Mouse (Mus musculus): ENCODE results near the gene Prtn3. TPM values are rescaled to one million over a fixed set of nuclear protein-coding genes. Genes with fewer than 3 reads are reported as not detected.

Prtn3 gene
- polyA plus RNA-seq, 1 experiment = not detected

DNA sequence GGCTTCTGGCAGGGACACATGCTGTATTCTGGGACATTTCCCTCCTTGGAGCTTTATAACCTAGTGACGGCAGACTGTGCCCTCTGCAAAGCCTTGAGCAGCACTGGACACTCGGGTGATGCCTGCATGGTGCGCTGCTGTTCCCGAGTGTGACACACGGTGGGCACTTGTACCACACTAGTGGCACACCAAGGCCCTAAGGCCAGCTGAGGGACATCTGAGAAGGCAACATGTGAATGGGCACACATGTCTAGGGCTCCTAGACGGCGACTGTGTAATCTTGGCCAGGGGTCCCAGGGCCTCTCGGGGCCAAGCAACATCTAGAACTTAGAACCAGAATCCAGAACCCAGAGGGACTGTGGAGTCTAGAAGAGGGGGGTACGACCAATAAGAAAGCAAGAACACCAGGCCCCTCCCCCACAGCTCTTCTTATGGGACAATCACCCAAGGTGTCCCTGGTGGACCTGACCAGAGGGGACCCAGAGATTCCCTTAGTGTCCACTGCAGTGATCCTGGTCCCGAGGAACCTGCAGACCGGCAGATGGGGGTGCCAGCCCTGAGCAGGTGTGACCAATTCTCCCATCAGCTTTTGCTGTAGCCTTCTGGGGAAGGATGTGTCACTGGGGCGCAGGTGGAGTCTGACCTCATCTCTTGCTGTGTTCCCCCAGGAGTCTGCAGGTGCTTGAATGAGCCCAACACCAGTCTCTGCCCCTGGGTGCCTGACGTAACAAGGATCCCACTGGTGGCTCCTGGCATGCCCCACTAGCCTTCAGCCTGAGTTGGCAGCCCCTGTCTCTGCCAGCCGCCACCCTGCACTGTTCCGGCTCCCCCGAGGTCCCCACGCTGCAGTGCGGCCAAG is 55.9 kb downstream of the Prtn3 start:
- H3K4me3 ChIP-seq (ENCODE audit: insufficient read depth, low read length) = no peak overlapping the region
- H3K27ac ChIP-seq (ENCODE audit: insufficient read depth, low read length) = no peak overlapping the region
- H3K4me1 ChIP-seq (ENCODE audit: control insufficient read depth, insufficient read depth, low read length) = peaks cover 14% of the 10 kb centered on the region
- TF ChIP-seq POLR2A (IDR thresholded peaks at IDR 0.05; ENCODE audit: low read depth, low read length) = no peak
- TF ChIP-seq CTCF (IDR thresholded peaks at IDR 0.05; ENCODE audit: borderline replicate concordance, insufficient read depth, low read length) = no peak

DNA sequence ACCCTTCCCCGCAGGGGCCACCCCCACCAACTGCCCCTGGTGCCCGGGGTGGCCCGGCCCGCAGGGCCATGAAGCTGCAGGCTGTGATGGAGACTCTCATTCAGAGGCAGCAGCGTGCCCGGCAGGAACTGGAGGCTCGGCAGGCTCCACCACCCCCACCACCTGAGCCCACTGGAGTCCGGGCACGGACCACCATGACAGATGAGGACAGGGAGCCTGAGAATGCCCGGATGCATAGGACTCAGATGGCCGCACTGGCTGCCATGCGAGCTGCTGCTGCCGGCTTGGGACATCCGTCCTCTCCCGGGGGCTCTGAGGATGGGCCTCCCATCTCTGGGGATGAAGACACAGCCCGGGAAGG is 56.5 kb downstream of the Prtn3 start:
- Histone ChIP-seq H3K4me1 (ENCODE audit: control insufficient read depth, insufficient read depth, low read length) (peaks cover 14% of the 10 kb centered on the region), H3K27ac (ENCODE audit: insufficient read depth, low read length) (no peak overlapping the region), H3K4me3 (ENCODE audit: insufficient read depth, low read length) (no peak overlapping the region)
- TF ChIP-seq CTCF (IDR thresholded peaks at IDR 0.05; ENCODE audit: borderline replicate concordance, insufficient read depth, low read length) = no peak
- no peak for TF ChIP-seq POLR2A (IDR thresholded peaks at IDR 0.05; ENCODE audit: low read depth, low read length)

DNA sequence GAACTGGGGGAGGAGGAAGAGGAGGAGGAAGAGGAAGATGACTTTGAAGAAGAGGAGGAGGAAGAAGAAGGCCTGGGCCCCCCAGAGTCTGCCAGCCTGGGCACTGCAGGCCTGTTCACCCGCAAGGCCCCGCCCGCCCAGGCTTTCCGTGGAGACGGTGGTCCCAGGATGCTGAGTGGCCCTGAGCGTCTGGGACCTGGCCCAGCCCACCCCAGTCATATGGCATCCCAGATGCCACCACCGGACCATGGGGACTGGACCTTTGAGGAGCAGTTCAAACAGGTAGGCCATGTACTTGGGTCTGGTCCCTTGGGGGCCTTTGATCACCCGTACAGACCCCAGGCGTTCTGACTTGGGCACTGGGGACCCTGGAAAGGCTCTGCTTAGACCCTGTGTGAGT is 57.5 kb downstream of the Prtn3 start:
- Histone ChIP-seq H3K27ac (ENCODE audit: insufficient read depth, low read length) (no peak overlapping the region), H3K4me3 (ENCODE audit: insufficient read depth, low read length) (no peak overlapping the region)
- no peak for TF ChIP-seq CTCF (IDR thresholded peaks at IDR 0.05; ENCODE audit: borderline replicate concordance, insufficient read depth, low read length)
- no peak for TF ChIP-seq POLR2A (IDR thresholded peaks at IDR 0.05; ENCODE audit: low read depth, low read length)

DNA sequence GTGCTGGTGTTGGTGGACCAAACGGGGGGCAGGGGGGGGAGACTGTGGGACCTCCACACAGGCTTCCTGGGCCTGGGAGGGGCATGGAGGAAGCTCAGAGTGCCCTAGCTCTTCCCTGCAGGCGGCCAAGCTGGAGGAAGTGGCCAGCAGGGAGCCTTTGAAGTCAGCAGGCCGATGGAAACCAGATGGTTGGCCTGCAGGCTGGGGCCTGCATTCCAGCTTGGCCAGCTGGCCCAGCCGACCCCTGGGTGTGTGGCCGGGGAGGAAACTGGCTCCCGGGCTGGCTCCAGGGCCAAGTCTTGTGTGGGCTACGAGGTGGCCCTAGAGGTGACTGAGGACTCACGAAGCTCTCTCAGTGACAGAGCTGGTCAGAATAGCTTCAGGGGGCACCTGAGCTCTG is 58.5 kb downstream of the Prtn3 start:
- Histone ChIP-seq H3K4me1 (ENCODE audit: control insufficient read depth, insufficient read depth, low read length) (peaks cover 17% of the 10 kb centered on the region), H3K4me3 (ENCODE audit: insufficient read depth, low read length) (no peak overlapping the region), H3K27ac (ENCODE audit: insufficient read depth, low read length) (no peak overlapping the region)
- no peak for TF ChIP-seq CTCF (IDR thresholded peaks at IDR 0.05; ENCODE audit: borderline replicate concordance, insufficient read depth, low read length)
- no peak for TF ChIP-seq POLR2A (IDR thresholded peaks at IDR 0.05; ENCODE audit: low read depth, low read length)

More for the DNA sequence above, 57.5 kb downstream of the Prtn3 start:
- H3K4me1 ChIP-seq (ENCODE audit: control insufficient read depth, insufficient read depth, low read length) = peaks cover 17% of the 10 kb centered on the region

Other genes starting within 250 kb of the Prtn3 start
- 15.0 and 18.7 TPM in 2 replicates for gene Shc2, start 236.6 kb upstream of the Prtn3 start, polyA plus RNA-seq (2011; ENCODE audit: insufficient read length, low read depth, missing spikeins)
- gene Odf3l2, start 228.7 kb upstream of the Prtn3 start, polyA plus RNA-seq (2011; ENCODE audit: insufficient read length, low read depth, missing spikeins) = not detected in 2 replicates
- not detected in 2 replicates for gene Madcam1, start 209.9 kb upstream of the Prtn3 start, polyA plus RNA-seq (2011; ENCODE audit: insufficient read length, low read depth, missing spikeins)
- 15.5 and 16.0 TPM in 2 replicates for gene Tpgs1, start 205.1 kb upstream of the Prtn3 start, polyA plus RNA-seq (2011; ENCODE audit: insufficient read length, low read depth, missing spikeins)
- 117 and 149 TPM in 2 replicates for gene Cdc34, start 192.3 kb upstream of the Prtn3 start, polyA plus RNA-seq (2011; ENCODE audit: insufficient read length, low read depth, missing spikeins)
- 0.65 TPM in 1 of 2 replicates, not detected in the other for gene Gzmm, start 185.5 kb upstream of the Prtn3 start, polyA plus RNA-seq (2011; ENCODE audit: insufficient read length, low read depth, missing spikeins)
- 766 and 774 TPM in 2 replicates for gene Bsg, start 170.0 kb upstream of the Prtn3 start, polyA plus RNA-seq (2011; ENCODE audit: insufficient read length, low read depth, missing spikeins)
- gene Hcn2, start 157.8 kb upstream of the Prtn3 start, polyA plus RNA-seq (2011; ENCODE audit: insufficient read length, low read depth, missing spikeins) = 0.91 and 1.9 TPM in 2 replicates
- gene Polrmt, start 127.9 kb upstream of the Prtn3 start, polyA plus RNA-seq (2011; ENCODE audit: insufficient read length, low read depth, missing spikeins) = 14.9 TPM in 2 replicates
- gene Fgf22, start 119.4 kb upstream of the Prtn3 start, polyA plus RNA-seq (2011; ENCODE audit: insufficient read length, low read depth, missing spikeins) = 0.23 TPM in 1 of 2 replicates, not detected in the other
- 38.4 and 39.5 TPM in 2 replicates for gene Rnf126, start 107.5 kb upstream of the Prtn3 start, polyA plus RNA-seq (2011; ENCODE audit: insufficient read length, low read depth, missing spikeins)
- gene Fstl3, start 97.2 kb upstream of the Prtn3 start, polyA plus RNA-seq (2011; ENCODE audit: insufficient read length, low read depth, missing spikeins) = 21.9 and 42.7 TPM in 2 replicates
- not detected in 2 replicates for gene Prss57, start 83.5 kb upstream of the Prtn3 start, polyA plus RNA-seq (2011; ENCODE audit: insufficient read length, low read depth, missing spikeins)
- 45.2 and 54.0 TPM in 2 replicates for gene Palm, start 80.9 kb upstream of the Prtn3 start, polyA plus RNA-seq (2011; ENCODE audit: insufficient read length, low read depth, missing spikeins)
- not detected in 2 replicates for gene Misp, start 53.5 kb upstream of the Prtn3 start, polyA plus RNA-seq (2011; ENCODE audit: insufficient read length, low read depth, missing spikeins)
- gene Ptbp1, start 20.0 kb upstream of the Prtn3 start, polyA plus RNA-seq (2011; ENCODE audit: insufficient read length, low read depth, missing spikeins) = 351 and 422 TPM in 2 replicates
- 3.1 and 4.9 TPM in 2 replicates for gene Plppr3, start 158 bp downstream of the Prtn3 start, polyA plus RNA-seq (2011; ENCODE audit: insufficient read length, low read depth, missing spikeins)
- not detected in 2 replicates for gene Elane, start 11.8 kb downstream of the Prtn3 start, polyA plus RNA-seq (2011; ENCODE audit: insufficient read length, low read depth, missing spikeins)
- not detected in 2 replicates for gene Cfd, start 16.4 kb downstream of the Prtn3 start, polyA plus RNA-seq (2011; ENCODE audit: insufficient read length, low read depth, missing spikeins)
- gene Med16, start 34.4 kb downstream of the Prtn3 start, polyA plus RNA-seq (2011; ENCODE audit: insufficient read length, low read depth, missing spikeins) = 15.2 and 16.1 TPM in 2 replicates
- not detected in 2 replicates for gene Gm26602, start 36.4 kb downstream of the Prtn3 start, polyA plus RNA-seq (2011; ENCODE audit: insufficient read length, low read depth, missing spikeins)
- gene Kiss1r, start 42.5 kb downstream of the Prtn3 start, polyA plus RNA-seq (2011; ENCODE audit: insufficient read length, low read depth, missing spikeins) = 0.44 TPM in 1 of 2 replicates, not detected in the other
- 66.3 and 86.3 TPM in 2 replicates for gene R3hdm4, start 46.7 kb downstream of the Prtn3 start, polyA plus RNA-seq (2011; ENCODE audit: insufficient read length, low read depth, missing spikeins)
- gene Arid3a, start 52.6 kb downstream of the Prtn3 start, polyA plus RNA-seq (2011; ENCODE audit: insufficient read length, low read depth, missing spikeins) = 5.2 and 6.0 TPM in 2 replicates
- 29.2 and 29.3 TPM in 2 replicates for gene Wdr18, start 85.7 kb downstream of the Prtn3 start, polyA plus RNA-seq (2011; ENCODE audit: insufficient read length, low read depth, missing spikeins)
- 0.15 and 0.16 TPM in 2 replicates for gene Grin3b, start 96.2 kb downstream of the Prtn3 start, polyA plus RNA-seq (2011; ENCODE audit: insufficient read length, low read depth, missing spikeins)
- 73.4 and 78.1 TPM in 2 replicates for gene Tmem259, start 109.9 kb downstream of the Prtn3 start, polyA plus RNA-seq (2011; ENCODE audit: insufficient read length, low read depth, missing spikeins)
- 642 and 721 TPM in 2 replicates for gene Cnn2, start 114.1 kb downstream of the Prtn3 start, polyA plus RNA-seq (2011; ENCODE audit: insufficient read length, low read depth, missing spikeins)
- gene Abca7, start 122.0 kb downstream of the Prtn3 start, polyA plus RNA-seq (2011; ENCODE audit: insufficient read length, low read depth, missing spikeins) = 3.5 and 4.0 TPM in 2 replicates
- 1.7 and 3.1 TPM in 2 replicates for gene Arhgap45, start 142.2 kb downstream of the Prtn3 start, polyA plus RNA-seq (2011; ENCODE audit: insufficient read length, low read depth, missing spikeins)
- 46.3 and 61.0 TPM in 2 replicates for gene Polr2e, start 165.3 kb downstream of the Prtn3 start, polyA plus RNA-seq (2011; ENCODE audit: insufficient read length, low read depth, missing spikeins)
- 214 and 217 TPM in 2 replicates for gene Gpx4, start 172.7 kb downstream of the Prtn3 start, polyA plus RNA-seq (2011; ENCODE audit: insufficient read length, low read depth, missing spikeins)
- gene Sbno2, start 231.1 kb downstream of the Prtn3 start, polyA plus RNA-seq (2011; ENCODE audit: insufficient read length, low read depth, missing spikeins) = 50.7 and 53.5 TPM in 2 replicates
- gene Stk11, start 241.3 kb downstream of the Prtn3 start, polyA plus RNA-seq (2011; ENCODE audit: insufficient read length, low read depth, missing spikeins) = 80.8 and 91.7 TPM in 2 replicates

Data from embryonic fibroblast, embryonic 13.5 days (primary cell).